Mouse (Mus musculus) CH12.LX (cell line): ENCODE measurements around the gene Smok2a. TPM values are rescaled to one million over a fixed set of nuclear protein-coding genes. Genes with fewer than 3 reads are reported as not detected.
A peak's percentile ranks its signal among the peaks of the same experiment; 100 is the strongest.
"Not testable (repeated sequence)": the region's sequence is repeated elsewhere in the genome, so short reads cannot be mapped to it uniquely, and the experiment has no call there.

Experiments used
- DNase-seq: peaks from one replicate; pipeline ENCODE4 v3.0.0-alpha.2; 2013; ENCODE audit errors: extremely low read depth
- H3K27ac ChIP-seq: 2 replicates; pipeline ENCODE4 v1.5.1; 2012; ENCODE audit warnings: low read depth, mild to moderate bottlenecking, control low read depth, moderate library complexity; ENCODE audit not compliant: insufficient read depth
- H3K27me3 ChIP-seq: replicated peaks from 2 replicates; pipeline ENCODE3; 2012; ENCODE audit warnings: inconsistent platforms
- H3K36me3 ChIP-seq, 2 experiments: replicated peaks in 1 of 2; 2 replicates each; pipeline versions ENCODE3 to v1.6.1; 2012; ENCODE audit warnings: inconsistent platforms in 1 of 2, low read length in 1 of 2, mild to moderate bottlenecking in 1 of 2, mixed read lengths in 1 of 2, moderate library complexity in 1 of 2; ENCODE audit not compliant: control insufficient read depth in 1 of 2, insufficient read depth in 1 of 2
- H3K4me1 ChIP-seq, 2 experiments: 2 replicates each; pipeline ENCODE4 v1.6.1; 2012; ENCODE audit warnings: inconsistent platforms in 1 of 2, moderate library complexity in 1 of 2; ENCODE audit not compliant: insufficient read depth in 2 of 2, control insufficient read depth in 1 of 2
- H3K4me2 ChIP-seq: 2 replicates; pipeline ENCODE4 v1.6.1; 2012; ENCODE audit warnings: low read depth, mild to moderate bottlenecking, control low read depth; ENCODE audit not compliant: poor library complexity, insufficient read depth, severe bottlenecking
- H3K4me3 ChIP-seq, 3 experiments: fragments of 150-350 bp in 1 of 3; sonication (generic) in 1 of 3; replicated peaks in 1 of 3; 2 replicates each; pipeline versions ENCODE3 to v1.5.1; 2011 to 2012; ENCODE audit warnings: low read depth in 2 of 3, low read length in 2 of 3, mild to moderate bottlenecking in 2 of 3, moderate library complexity in 2 of 3, control low read depth in 1 of 3, improper control_type of control experiment in 1 of 3, inconsistent platforms in 1 of 3, mixed read lengths in 1 of 3; ENCODE audit not compliant: poor library complexity in 1 of 3
- H3K79me2 ChIP-seq: replicated peaks from 2 replicates; pipeline ENCODE4 v1.6.1; 2012; ENCODE audit warnings: mild to moderate bottlenecking, moderate library complexity; ENCODE audit not compliant: control insufficient read depth, poor library complexity, insufficient read depth, severe bottlenecking; ENCODE audit errors: extremely low read depth
- H3K9ac ChIP-seq: 2 replicates; pipeline ENCODE4 v1.6.1; 2012; ENCODE audit warnings: low read depth, mild to moderate bottlenecking, control low read depth, moderate library complexity; ENCODE audit not compliant: insufficient read depth
- H3K9me3 ChIP-seq: replicated peaks from 2 replicates; pipeline ENCODE3; 2012; ENCODE audit warnings: low read length, inconsistent platforms, mixed read lengths
- IRF4 ChIP-seq: IDR thresholded peaks from 2 replicates; pipeline ENCODE4 v1.6.1; 2014; ENCODE audit warnings: low read depth, mild to moderate bottlenecking, inconsistent platforms, low read length, improper control_type of control experiment
- dilution Hi-C: fragments of 300-500 bp; cut with MboI; formaldehyde crosslinking; loops from 2 replicates; pipeline ENCODE4 v1.14.3; 2020; ENCODE audit warnings: low sequenced_read_pairs; ENCODE audit not compliant: extremely low pct_unique_long_range_greater_than_20kb, extremely low pct_ligation_motif_present
- in situ Hi-C: fragments of 300-500 bp; cut with MboI; formaldehyde crosslinking; loops from 3 replicates; pipeline ENCODE4 v1.14.3; 2019; ENCODE audit warnings: low sequenced_read_pairs, low pct_ligation_motif_present, low pct_unique_long_range_greater_than_20kb, mixed read lengths
- polyA plus RNA-seq: library from polyadenylated mRNA; unstranded; fragments of >175 nt; gene quantifications from 2 replicates; pipeline ENCODE4 v1.2.1, GENCODE M21; 2012; ENCODE audit warnings: low read depth; ENCODE audit not compliant: insufficient read length
- total RNA-seq, 2 experiments: library from RNA; depleted of rRNA; stranded (reverse); fragments of 300-350 nt in 1 of 2; fragments of >200 nt in 1 of 2; gene quantifications; 2 replicates each; pipeline ENCODE4 v1.2.3; 2012 to 2014

The Smok2a gene
- total and polyA plus RNA-seq, 3 experiments, result not detected

- DNase-seq, H3K9ac ChIP-seq, H3K27ac ChIP-seq, H3K4me2 ChIP-seq, H3K36me3 ChIP-seq, dilution Hi-C loops, H3K27me3 ChIP-seq, H3K79me2 ChIP-seq, in situ Hi-C loops, H3K4me3 ChIP-seq, H3K4me1 ChIP-seq: not testable (repeated sequence)
- H3K9me3 ChIP-seq, result peaks cover 15% of the 10 kb centered on the region
Measured at GRCm38 (mm10) chr17:13229957-13230356, 9.0 kb downstream of the Smok2a start, which contains the start of gene Smok2b. Smok2b (plus strand) TSS chr17:13230257.

- H3K79me2 ChIP-seq, H3K4me2 ChIP-seq, H3K27me3 ChIP-seq, H3K4me3 ChIP-seq, H3K4me1 ChIP-seq, H3K27ac ChIP-seq, H3K36me3 ChIP-seq, dilution Hi-C loops, DNase-seq, H3K9ac ChIP-seq, in situ Hi-C loops, H3K9me3 ChIP-seq: not testable (repeated sequence)
Measured at GRCm38 (mm10) chr17:13239461-13239860, 18.5 kb downstream of the Smok2a start.

DNA sequence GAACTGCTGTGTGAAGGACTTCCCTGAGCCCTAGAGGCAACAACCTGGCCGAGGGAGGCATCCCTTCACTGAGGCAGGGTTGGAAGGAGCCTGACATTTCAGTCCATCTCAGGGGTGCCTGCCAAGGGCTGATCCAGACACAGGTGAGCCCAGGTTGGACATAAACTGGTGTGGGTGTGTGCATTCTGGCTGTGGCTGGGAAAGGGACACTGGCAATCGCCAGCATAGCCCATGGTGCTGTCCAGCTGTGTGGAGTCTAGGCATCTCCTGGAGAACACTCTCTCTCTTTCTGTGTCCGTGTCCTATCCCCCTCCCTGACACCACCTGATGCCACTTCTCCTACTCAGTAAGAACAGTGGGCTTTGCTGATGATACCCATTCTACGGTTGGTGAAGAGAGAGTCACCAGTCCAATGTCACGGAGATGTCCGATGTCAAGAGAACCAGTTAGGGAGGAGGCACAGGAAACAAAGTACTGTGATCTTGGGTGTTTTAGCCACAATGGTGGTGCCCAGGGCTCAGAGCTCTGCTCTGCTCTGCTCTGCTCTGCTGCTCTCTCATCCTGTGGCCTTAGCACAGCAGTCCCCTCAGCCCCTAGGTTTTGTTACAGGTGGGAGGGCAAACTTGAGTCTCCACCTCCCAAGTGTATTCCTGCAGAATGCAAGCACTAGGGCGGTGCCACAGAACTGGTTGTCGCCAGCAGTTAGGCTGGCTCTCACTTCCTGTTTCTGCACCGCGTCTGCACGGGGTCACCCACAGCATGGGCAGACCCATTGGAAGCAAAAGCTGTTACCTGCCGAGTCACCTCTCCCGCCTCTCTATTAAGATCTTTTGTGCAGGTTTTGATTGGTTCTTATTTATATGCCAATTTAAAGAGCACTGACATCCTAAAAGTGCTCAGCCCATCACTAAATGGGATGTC, 20.1 kb downstream of the Smok2a start:
- H3K4me1 ChIP-seq, H3K4me2 ChIP-seq, dilution Hi-C loops, H3K79me2 ChIP-seq, H3K9me3 ChIP-seq, H3K9ac ChIP-seq, H3K36me3 ChIP-seq, H3K27ac ChIP-seq, H3K27me3 ChIP-seq, in situ Hi-C loops, H3K4me3 ChIP-seq: not testable (repeated sequence)
- DNase-seq, result peak; percentile 53
- 0 out of 2 replicates have a peak, but pooled peaks have one; percentile 8 for TF ChIP-seq IRF4

DNA sequence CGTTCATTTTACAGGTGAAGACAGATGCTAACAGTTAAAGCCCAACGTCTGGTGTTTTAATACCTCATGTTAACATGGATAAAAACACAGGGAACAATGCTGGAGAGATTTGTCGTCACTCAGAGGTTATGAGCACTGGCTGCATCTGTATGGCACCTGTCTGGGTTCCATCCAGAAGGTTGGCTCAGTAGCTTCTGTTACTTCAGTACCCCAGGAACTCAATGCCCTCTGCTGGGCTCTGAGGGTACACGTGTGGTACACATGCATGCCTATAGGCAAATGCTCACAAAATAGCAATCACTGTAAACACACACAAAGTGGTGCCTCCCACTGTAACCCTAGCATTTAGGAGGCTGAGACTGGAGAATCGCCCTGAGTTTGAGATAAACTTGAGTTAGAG, 33.8 kb downstream of the Smok2a start:
- not testable (repeated sequence) for H3K4me1 ChIP-seq

More for the DNA sequence above, 33.8 kb downstream of the Smok2a start:
- H3K9me3 ChIP-seq, H3K27ac ChIP-seq, DNase-seq, dilution Hi-C loops, H3K79me2 ChIP-seq, H3K4me3 ChIP-seq, in situ Hi-C loops, H3K4me2 ChIP-seq, H3K9ac ChIP-seq, H3K36me3 ChIP-seq, H3K27me3 ChIP-seq: not testable (repeated sequence)

Other genes with a start within 250 kb of the Smok2a start
- 54.1 and 70.0 TPM in 2 replicates for gene Wtap, start 227.0 kb upstream of the Smok2a start, total RNA-seq (2012; rRNA removed)
- 129 and 136 TPM in 2 replicates for gene Wtap, start 227.0 kb upstream of the Smok2a start, total RNA-seq (2014; rRNA removed)
- 88.9 and 119 TPM in 2 replicates for gene Wtap, start 227.0 kb upstream of the Smok2a start, polyA plus RNA-seq
- gene Sod2, start 214.3 kb upstream of the Smok2a start, total RNA-seq (2012; rRNA removed), result 72.1 and 75.6 TPM in 2 replicates
- 101 and 103 TPM in 2 replicates for gene Sod2, start 214.3 kb upstream of the Smok2a start, total RNA-seq (2014; rRNA removed)
- 81.3 and 89.2 TPM in 2 replicates for gene Sod2, start 214.3 kb upstream of the Smok2a start, polyA plus RNA-seq
- 5.6 and 6.1 TPM in 2 replicates for gene Gpr31b, start 168.9 kb upstream of the Smok2a start, total RNA-seq (2012; rRNA removed)
- 3.2 and 3.3 TPM in 2 replicates for gene Gpr31b, start 168.9 kb upstream of the Smok2a start, total RNA-seq (2014; rRNA removed)
- gene Gpr31b, start 168.9 kb upstream of the Smok2a start, polyA plus RNA-seq, result 7.8 and 8.0 TPM in 2 replicates
- 0.13 TPM in 1 of 2 replicates, not detected in the other for gene Tcp10b, start 160.1 kb upstream of the Smok2a start, total RNA-seq (2012; rRNA removed)
- gene Tcp10b, start 160.1 kb upstream of the Smok2a start, total RNA-seq (2014; rRNA removed), result not detected in 2 replicates
- not detected in 2 replicates for gene Tcp10b, start 160.1 kb upstream of the Smok2a start, polyA plus RNA-seq
- 0.55 and 0.71 TPM in 2 replicates for gene Unc93a, start 89.4 kb upstream of the Smok2a start, total RNA-seq (2012; rRNA removed)
- 2.2 and 2.7 TPM in 2 replicates for gene Unc93a, start 89.4 kb upstream of the Smok2a start, total RNA-seq (2014; rRNA removed)
- gene Unc93a, start 89.4 kb upstream of the Smok2a start, polyA plus RNA-seq, result 2.0 and 2.4 TPM in 2 replicates
- gene Smok2b, start 9.1 kb downstream of the Smok2a start, total RNA-seq (2012; rRNA removed), result not detected in 2 replicates
- not detected in 2 replicates for gene Smok2b, start 9.1 kb downstream of the Smok2a start, total RNA-seq (2014; rRNA removed)
- not detected in 2 replicates for gene Smok2b, start 9.1 kb downstream of the Smok2a start, polyA plus RNA-seq
- 0.04 TPM in 1 of 2 replicates, not detected in the other for gene Tcp10c, start 133.4 kb downstream of the Smok2a start, total RNA-seq (2012; rRNA removed)
- not detected in 2 replicates for gene Tcp10c, start 133.4 kb downstream of the Smok2a start, total RNA-seq (2014; rRNA removed)
- gene Tcp10c, start 133.4 kb downstream of the Smok2a start, polyA plus RNA-seq, result 0.44 TPM in 1 of 2 replicates, not detected in the other